Mouse (Mus musculus) liver, postnatal 0 days (tissue): Measurements from ENCODE around the gene Ube2l6. TPM values are rescaled to one million over a fixed set of nuclear protein-coding genes. Genes with fewer than 3 reads are reported as not detected.
A peak's percentile ranks its signal among the peaks of the same experiment; 100 is the strongest.

ENCODE experiments used
- ATAC-seq: fragments of 200-750 bp; cut with Nextera tagmentation; 2 replicates; pipeline ENCODE4 v1.8.0; 2017; ENCODE audit warnings: mild to moderate bottlenecking, moderate library complexity
- DNase-seq: peaks from one replicate; pipeline ENCODE4 v3.0.0-alpha.2; 2016
- H3K27ac ChIP-seq: fragments of 300-500 bp; sonication (generic); 2 replicates; pipeline ENCODE4 v1.5.1; 2014; ENCODE audit warnings: antibody characterized with exemption, moderate library complexity, mild to moderate bottlenecking, low read depth
- H3K27me3 ChIP-seq: fragments of 300-500 bp; sonication (generic); 2 replicates; pipeline ENCODE4 v1.6.1; 2014; ENCODE audit warnings: low read length, control low read depth, mixed read lengths; ENCODE audit not compliant: insufficient read depth
- H3K36me3 ChIP-seq: fragments of 300-500 bp; sonication (generic); replicated peaks from 2 replicates; pipeline ENCODE4 v1.6.1; 2014; ENCODE audit warnings: mild to moderate bottlenecking, control low read depth, low read length, moderate library complexity, mixed read lengths; ENCODE audit not compliant: insufficient read depth
- H3K4me1 ChIP-seq: fragments of 300-500 bp; sonication (generic); 2 replicates; pipeline ENCODE4 v1.6.1; 2014; ENCODE audit warnings: antibody characterized with exemption, mild to moderate bottlenecking, control low read depth; ENCODE audit not compliant: insufficient read depth
- H3K4me2 ChIP-seq: fragments of 300-500 bp; sonication (generic); 2 replicates; pipeline ENCODE4 v1.6.1; 2014; ENCODE audit warnings: low read depth, mild to moderate bottlenecking, low read length, moderate library complexity, mixed read lengths
- H3K4me3 ChIP-seq: fragments of 300-500 bp; sonication (generic); 2 replicates; pipeline ENCODE4 v1.5.1; 2014; ENCODE audit warnings: low read depth, low read length
- H3K9ac ChIP-seq: fragments of 300-500 bp; sonication (generic); replicated peaks from 2 replicates; pipeline ENCODE4 v1.6.1; 2014; ENCODE audit warnings: mild to moderate bottlenecking, moderate library complexity
- H3K9me3 ChIP-seq: fragments of 300-500 bp; sonication (generic); 2 replicates; pipeline ENCODE4 v1.6.1; 2016; ENCODE audit warnings: mild to moderate bottlenecking, control low read depth, low read length, mixed read lengths
- CTCF ChIP-seq: sonication (generic); IDR thresholded peaks from 2 replicates; pipeline ENCODE4 v1.5.1; 2016; ENCODE audit warnings: antibody characterized with exemption, low read depth
- EP300 ChIP-seq: IDR thresholded peaks from 2 replicates; pipeline ENCODE4 v1.6.1; 2016; ENCODE audit warnings: antibody characterized with exemption, low read depth, mild to moderate bottlenecking
- WGBS: fragments of 180-500 bp; shearing (Covaris S2); extraction: QIAGEN DNeasy Blood & Tissue Kit; methylation state at CpG from one replicate; pipeline ENCODE4 v1.1.7; 2014; ENCODE audit not compliant: insufficient replicate concordance; 5-methylcytosine and 5-hydroxymethylcytosine counted together
- polyA plus RNA-seq: library from polyadenylated mRNA; unstranded; fragments of >200 nt; fragmentation: Nextera tagmentation; extraction: Ambion mirVana; gene quantifications from 2 replicates; pipeline ENCODE4 v1.2.1, GENCODE M21; 2015

Gene Ube2l6
- polyA plus RNA-seq, 1 experiment from 2014 or later, result 276 TPM

DNA sequence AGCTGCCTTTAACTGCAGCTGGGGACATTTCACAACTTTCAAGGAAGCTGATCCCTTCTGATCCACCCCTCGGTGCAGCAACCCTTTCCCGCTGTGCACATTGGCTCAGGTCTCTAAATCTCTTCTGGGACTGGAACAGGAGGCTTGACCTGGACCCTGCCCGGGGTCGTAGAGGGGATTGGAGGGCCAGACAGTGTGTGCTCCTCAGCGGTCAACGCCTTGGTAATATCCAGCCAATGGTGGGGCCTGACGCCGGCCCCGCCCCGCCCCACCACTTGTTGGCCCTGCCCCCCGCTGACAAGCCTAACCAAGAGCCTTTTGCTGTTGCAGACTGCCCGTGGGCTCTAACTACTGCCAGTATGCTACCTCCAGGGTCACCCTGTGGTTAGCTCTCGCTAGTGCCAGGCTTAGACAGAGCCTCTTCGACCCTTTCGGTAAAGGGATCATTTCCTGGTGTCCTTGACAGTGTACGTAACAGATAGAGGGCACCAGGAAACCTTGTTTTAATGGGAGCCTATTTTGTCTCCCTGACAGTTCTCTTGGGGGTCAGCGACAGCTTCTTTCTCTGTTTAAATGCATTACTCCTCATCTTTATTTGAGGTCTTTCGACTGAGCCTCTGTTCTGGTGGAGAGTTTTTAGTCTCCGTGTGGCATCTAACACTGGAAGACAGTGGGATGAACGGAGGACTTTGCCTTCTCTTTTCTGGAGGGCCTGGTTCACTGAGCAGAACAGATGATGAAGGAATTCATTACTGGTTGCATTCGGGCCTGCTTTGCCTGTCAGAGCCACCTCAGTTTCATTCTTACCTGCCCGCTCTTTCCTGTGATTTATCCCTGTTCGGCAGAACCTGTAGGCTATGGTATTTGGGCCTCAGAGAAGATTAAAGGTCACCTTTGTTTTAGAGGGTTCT, 52.8 kb downstream of the Ube2l6 start:
- Histone ChIP-seq H3K4me3 (no peak overlapping the region), H3K36me3 (peaks cover 96% of the 10 kb centered on the region), H3K27me3 (no peaks in the 10 kb centered on the region), H3K9ac (peak overlapping the region; percentile 8; the same call in 1 of the 2 replicates), H3K27ac (peak overlapping the region; percentile 89), H3K9me3 (no peaks in the 10 kb centered on the region), H3K4me2 (peak overlapping the region; percentile 14; the same call in 1 of the 2 replicates), H3K4me1 (peaks cover 10% of the 10 kb centered on the region)
- TF ChIP-seq EP300, result peak; percentile 68
- TF ChIP-seq CTCF, result no peak
- ATAC-seq (peak; percentile 90), DNase-seq (peak; percentile 83)
- WGBS, result 56% methylated on average over 23 of the region's 23 CpGs

DNA sequence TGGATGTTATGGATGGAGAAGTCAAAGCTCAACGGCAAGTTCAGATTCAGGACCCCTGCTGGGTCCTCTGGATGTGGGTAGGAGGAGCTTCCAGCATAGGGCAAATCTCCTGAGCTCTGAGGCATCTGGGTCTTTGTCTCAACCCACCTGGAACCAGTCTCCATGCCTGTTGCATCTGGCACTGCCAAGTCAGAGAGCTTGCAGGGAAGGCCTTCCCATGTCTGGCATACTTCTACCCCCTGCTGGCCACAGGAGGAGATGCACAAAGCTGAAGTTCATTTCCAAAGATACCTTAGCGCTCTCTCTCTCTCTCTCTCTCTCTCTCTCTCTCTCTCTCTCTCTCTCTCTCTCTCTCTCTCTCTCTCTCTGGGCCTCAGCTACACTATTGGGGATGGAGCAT, 57.1 kb downstream of the Ube2l6 start:
- Histone ChIP-seq H3K4me3 (no peak overlapping the region), H3K27ac (no peak overlapping the region), H3K36me3 (peaks cover 94% of the 10 kb centered on the region), H3K9me3 (no peaks in the 10 kb centered on the region), H3K4me2 (no peak overlapping the region), H3K4me1 (no peaks in the 10 kb centered on the region), H3K27me3 (no peaks in the 10 kb centered on the region), H3K9ac (no peak overlapping the region)
- DNase-seq (peak; percentile 56), ATAC-seq (no peak)
- TF ChIP-seq CTCF (peak; percentile 90), EP300 (no peak)
- 80% methylated on average over 2 of the region's 2 CpGs for WGBS

DNA sequence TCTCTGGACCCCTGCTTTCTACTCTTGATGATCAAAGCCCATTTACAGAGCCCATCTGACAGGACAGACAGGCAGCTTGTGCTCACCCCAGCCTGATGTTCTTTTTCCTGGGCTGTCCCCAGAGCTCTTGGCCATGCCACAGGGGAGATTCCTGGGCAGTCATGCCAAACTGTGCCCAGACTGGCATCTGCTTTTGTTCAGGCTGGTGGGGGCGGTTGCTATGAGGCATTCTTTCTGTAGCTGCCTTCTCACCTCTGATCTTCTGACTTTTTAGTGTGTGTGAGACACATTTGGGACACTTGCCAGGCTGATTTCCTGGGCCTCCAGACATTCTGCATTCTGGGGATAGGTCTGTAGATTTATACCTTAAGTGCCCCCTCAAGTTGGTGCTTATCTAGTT, 59.9 kb downstream of the Ube2l6 start:
- Histone ChIP-seq H3K36me3 (peaks cover 94% of the 10 kb centered on the region), H3K9ac (no peak overlapping the region), H3K4me3 (no peak overlapping the region), H3K27me3 (no peaks in the 10 kb centered on the region), H3K27ac (no peak overlapping the region), H3K4me1 (no peaks in the 10 kb centered on the region), H3K9me3 (no peaks in the 10 kb centered on the region), H3K4me2 (no peak overlapping the region)
- DNase-seq, result no peak
- no peak for ATAC-seq
- TF ChIP-seq CTCF, result no peak
- TF ChIP-seq EP300, result no peak
- 91% methylated on average over 1 of the region's 1 CpGs for WGBS

Other genes starting within 250 kb of the Ube2l6 start
- gene Ctnnd1, start 148.1 kb upstream of the Ube2l6 start, polyA plus RNA-seq, result 9.0 and 9.5 TPM in 2 replicates
- gene Btbd18, start 139.7 kb upstream of the Ube2l6 start, polyA plus RNA-seq, result not detected in 2 replicates
- gene Selenoh, start 128.1 kb upstream of the Ube2l6 start, polyA plus RNA-seq, result 53.6 and 57.6 TPM in 2 replicates
- gene Gm28635, start 120.8 kb upstream of the Ube2l6 start, polyA plus RNA-seq, result not detected in 2 replicates
- 12.7 and 13.2 TPM in 2 replicates for gene Med19, start 120.4 kb upstream of the Ube2l6 start, polyA plus RNA-seq
- gene Tmx2, start 119.7 kb upstream of the Ube2l6 start, polyA plus RNA-seq, result 55.9 and 60.6 TPM in 2 replicates
- 11.3 and 13.4 TPM in 2 replicates for gene Zdhhc5, start 83.6 kb upstream of the Ube2l6 start, polyA plus RNA-seq
- 31.7 and 32.1 TPM in 2 replicates for gene Clp1, start 71.5 kb upstream of the Ube2l6 start, polyA plus RNA-seq
- 18.4 and 20.9 TPM in 2 replicates for gene Ypel4, start 64.8 kb upstream of the Ube2l6 start, polyA plus RNA-seq
- gene Gm19426, start 55.2 kb upstream of the Ube2l6 start, polyA plus RNA-seq, result 1.2 and 1.3 TPM in 2 replicates
- gene Serping1, start 23.4 kb upstream of the Ube2l6 start, polyA plus RNA-seq, result 344 and 356 TPM in 2 replicates
- gene Smtnl1, start 23.8 kb downstream of the Ube2l6 start, polyA plus RNA-seq, result 0.15 and 0.98 TPM in 2 replicates
- 59.8 and 63.9 TPM in 2 replicates for gene Timm10, start 28.2 kb downstream of the Ube2l6 start, polyA plus RNA-seq
- 67.8 and 74.2 TPM in 2 replicates for gene Slc43a1, start 40.0 kb downstream of the Ube2l6 start, polyA plus RNA-seq
- gene Rtn4rl2, start 87.9 kb downstream of the Ube2l6 start, polyA plus RNA-seq, result 0.14 and 0.31 TPM in 2 replicates
- gene Slc43a3, start 137.8 kb downstream of the Ube2l6 start, polyA plus RNA-seq, result 45.5 and 48.5 TPM in 2 replicates
- 22.0 and 26.1 TPM in 2 replicates for gene Prg2, start 181.6 kb downstream of the Ube2l6 start, polyA plus RNA-seq
- gene Prg3, start 189.4 kb downstream of the Ube2l6 start, polyA plus RNA-seq, result 4.0 and 5.1 TPM in 2 replicates
- gene Ssrp1, start 238.4 kb downstream of the Ube2l6 start, polyA plus RNA-seq, result 69.8 and 80.8 TPM in 2 replicates
- gene P2rx3, start 238.6 kb downstream of the Ube2l6 start, polyA plus RNA-seq, result 0.56 and 0.57 TPM in 2 replicates
- gene Tnks1bp1, start 249.2 kb downstream of the Ube2l6 start, polyA plus RNA-seq, result 6.0 and 6.5 TPM in 2 replicates